Mouse (Mus musculus) testis, adult 2 months (tissue): ENCODE measurements at regions not wholly inside any gene's neighbourhood (a gene's known extent, or its start where the extent isn't known, plus 50 kb on each side); places are given as distances from the start of the nearest gene placed in this dataset.

Source experiments
- CTCF ChIP-seq: fragments of 200-500 bp; IDR thresholded peaks from 2 replicates; pipeline ENCODE4 v1.5.1; 2012; ENCODE audit warnings: low read depth, mild to moderate bottlenecking, inconsistent platforms, low read length, moderate library complexity; ENCODE audit not compliant: control insufficient read depth, insufficient read depth, insufficient replicate concordance
- POLR2A ChIP-seq: fragments of 200-500 bp; IDR thresholded peaks from 2 replicates; pipeline ENCODE4 v1.6.1; 2012; ENCODE audit warnings: low read depth, mild to moderate bottlenecking, inconsistent platforms, low read length, moderate library complexity; ENCODE audit not compliant: control insufficient read depth

- TF ChIP-seq POLR2A: no peak
- TF ChIP-seq CTCF: no peak
Observed at GRCm38 (mm10) chr7:135833425-135833824, 117.3 kb upstream of the Mki67 start.
